Mouse (Mus musculus) hindbrain, embryonic 10.5 days (tissue): ENCODE results near the gene Tcte2. TPM values are rescaled to one million over a fixed set of nuclear protein-coding genes. Genes with fewer than 3 reads are reported as not detected.
"Not testable (repeated sequence)": the region's sequence is repeated elsewhere in the genome, so short reads cannot be mapped to it uniquely, and the experiment has no call there.

Experiments
- DNase-seq: peaks from one replicate; pipeline ENCODE4 v3.0.0-alpha.2; 2017; ENCODE audit warnings: low spot score
- H3K27ac ChIP-seq: fragments of 300-500 bp; sonication (generic); 2 replicates; pipeline ENCODE4 v1.5.1; 2016; ENCODE audit warnings: mild to moderate bottlenecking, moderate library complexity
- H3K27me3 ChIP-seq: fragments of 300-500 bp; sonication (generic); 2 replicates; pipeline ENCODE4 v1.6.1; 2016; ENCODE audit warnings: mild to moderate bottlenecking; ENCODE audit not compliant: poor library complexity, insufficient read depth, severe bottlenecking
- H3K36me3 ChIP-seq: fragments of 300-500 bp; sonication (generic); 2 replicates; pipeline ENCODE4 v1.6.1; 2016; ENCODE audit warnings: mild to moderate bottlenecking, moderate library complexity
- H3K4me1 ChIP-seq: fragments of 300-500 bp; sonication (generic); replicated peaks from 2 replicates; pipeline ENCODE4 v1.6.1; 2016; ENCODE audit warnings: mild to moderate bottlenecking
- H3K4me3 ChIP-seq: fragments of 300-500 bp; sonication (generic); 2 replicates; pipeline ENCODE4 v1.5.1; 2016; ENCODE audit warnings: mild to moderate bottlenecking, moderate library complexity
- H3K9me3 ChIP-seq: fragments of 300-500 bp; sonication (generic); 2 replicates; pipeline ENCODE4 v1.6.1; 2016; ENCODE audit warnings: mild to moderate bottlenecking, moderate library complexity
- WGBS: fragments of 180-500 bp; shearing (Covaris S2); methylation state at CpG from one replicate; pipeline ENCODE4 v1.1.7; 2016; 5-methylcytosine and 5-hydroxymethylcytosine counted together
- polyA plus RNA-seq: library from polyadenylated mRNA; unstranded; fragments of >200 nt; fragmentation: Nextera tagmentation; extraction: Ambion mirVana; gene quantifications from 2 replicates; pipeline ENCODE4 v1.2.1, GENCODE M21; 2016

The Tcte2 gene
- polyA plus RNA-seq, 1 experiment from 2014 or later = 7.5 TPM

GRCm38 (mm10) chr17:13684256-13684655, 77.4 kb downstream of the Tcte2 start:
- no peaks in the 10 kb centered on the region for H3K36me3 ChIP-seq
- H3K9me3 ChIP-seq = 0 out of 2 replicates have a peak, but pooled peaks cover 3% of the 10 kb centered on the region
- peak overlapping the region; percentile 88; the same call in 1 of the 2 replicates for H3K27ac ChIP-seq
- H3K27me3 ChIP-seq = no peaks in the 10 kb centered on the region
- 37% methylated on average over 7 of the region's 7 CpGs for WGBS
- H3K4me1 ChIP-seq = peaks cover 72% of the 10 kb centered on the region
- DNase-seq = no peak
- H3K4me3 ChIP-seq = no peak overlapping the region

GRCm38 (mm10) chr17:13683411-13684174, 78.0 kb downstream of the Tcte2 start:
- 0 out of 2 replicates have a peak, but pooled peaks cover 3% of the 10 kb centered on the region for H3K9me3 ChIP-seq
- peak overlapping the region; percentile 45 for H3K4me3 ChIP-seq
- WGBS = 7% methylated on average over 15 of the region's 15 CpGs
- peak overlapping the region; percentile 88 for H3K27ac ChIP-seq
- H3K36me3 ChIP-seq = no peaks in the 10 kb centered on the region
- peaks cover 69% of the 10 kb centered on the region for H3K4me1 ChIP-seq
- H3K27me3 ChIP-seq = no peaks in the 10 kb centered on the region
- DNase-seq = peak; percentile 73

DNA sequence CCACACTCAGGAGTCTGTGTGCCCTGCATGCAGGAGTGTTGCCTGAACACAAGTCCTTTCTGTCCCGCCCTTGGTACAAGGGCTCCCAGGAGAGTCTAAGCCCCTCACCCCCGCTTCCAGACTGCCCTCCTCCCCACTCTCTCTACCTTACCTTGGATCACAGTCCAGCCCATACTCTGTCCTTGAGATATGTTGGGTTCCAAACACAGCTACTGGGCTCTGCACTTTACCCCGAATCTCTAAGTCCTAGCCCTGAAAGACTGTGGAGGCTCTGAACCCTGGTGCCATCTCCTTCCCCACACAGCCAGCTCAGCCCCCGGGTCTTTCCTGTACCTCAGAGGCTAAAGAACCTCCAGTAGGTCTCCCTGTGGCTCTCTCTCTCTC, 78.6 kb downstream of the Tcte2 start:
- Histone ChIP-seq H3K36me3 (no peaks in the 10 kb centered on the region), H3K4me1 (peaks cover 73% of the 10 kb centered on the region), H3K27ac (peak overlapping the region; percentile 88), H3K9me3 (0 out of 2 replicates have a peak, but pooled peaks cover 3% of the 10 kb centered on the region), H3K27me3 (no peaks in the 10 kb centered on the region), H3K4me3 (peak overlapping the region; percentile 45)
- 19% methylated on average over 4 of the region's 4 CpGs for WGBS
- no peak for DNase-seq

DNA sequence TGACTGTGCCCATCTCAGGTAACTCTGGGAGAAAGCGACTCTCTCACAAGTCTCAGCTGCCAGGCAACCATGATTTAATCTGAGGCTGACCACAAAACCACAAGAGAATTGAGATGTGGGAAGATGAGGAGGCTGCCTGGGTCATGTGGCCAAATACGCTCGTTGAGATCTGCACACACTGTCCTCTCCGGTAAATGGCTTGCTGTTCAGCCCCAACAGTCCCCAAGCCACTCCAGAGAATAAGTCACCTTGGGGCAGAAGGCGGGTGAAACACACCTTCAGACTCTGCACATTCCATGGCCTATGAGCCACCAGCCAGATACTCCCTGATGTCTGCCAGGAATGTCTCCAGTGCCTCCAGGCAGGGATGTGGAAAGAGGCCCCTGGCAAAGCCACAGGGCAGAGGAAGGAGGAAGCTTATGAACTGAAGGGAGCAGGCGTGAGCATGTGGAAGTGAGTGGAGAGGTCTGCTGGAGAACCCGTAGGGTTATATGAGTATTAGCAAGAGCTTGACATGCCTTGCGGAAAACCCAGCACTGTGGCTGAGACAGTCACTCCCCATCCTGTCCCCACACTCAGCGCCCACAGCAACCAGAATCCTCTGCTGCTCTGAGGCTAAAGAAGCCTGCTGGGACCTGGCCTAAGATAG, 79.1 kb downstream of the Tcte2 start:
- Histone ChIP-seq H3K4me3 (peak overlapping the region; percentile 45), H3K27me3 (no peaks in the 10 kb centered on the region), H3K4me1 (peaks cover 75% of the 10 kb centered on the region), H3K9me3 (0 out of 2 replicates have a peak, but pooled peaks cover 3% of the 10 kb centered on the region), H3K27ac (peak overlapping the region; percentile 88), H3K36me3 (no peaks in the 10 kb centered on the region)
- no peak for DNase-seq
- WGBS = 63% methylated on average over 9 of the region's 9 CpGs

- Histone ChIP-seq H3K4me3 (peak overlapping the region; percentile 45; the same call in 1 of the 2 replicates), H3K27ac (0 out of 2 replicates have a peak overlapping the region, but pooled peaks have one; percentile 12), H3K9me3 (0 out of 2 replicates have a peak, but pooled peaks cover 3% of the 10 kb centered on the region), H3K27me3 (no peaks in the 10 kb centered on the region), H3K4me1 (peaks cover 74% of the 10 kb centered on the region), H3K36me3 (no peaks in the 10 kb centered on the region)
- DNase-seq = no peak
- WGBS = 95% methylated on average over 6 of the region's 6 CpGs
These were observed 79.9 kb downstream of the Tcte2 start for GRCm38 (mm10) chr17:13681686-13682085.

DNA sequence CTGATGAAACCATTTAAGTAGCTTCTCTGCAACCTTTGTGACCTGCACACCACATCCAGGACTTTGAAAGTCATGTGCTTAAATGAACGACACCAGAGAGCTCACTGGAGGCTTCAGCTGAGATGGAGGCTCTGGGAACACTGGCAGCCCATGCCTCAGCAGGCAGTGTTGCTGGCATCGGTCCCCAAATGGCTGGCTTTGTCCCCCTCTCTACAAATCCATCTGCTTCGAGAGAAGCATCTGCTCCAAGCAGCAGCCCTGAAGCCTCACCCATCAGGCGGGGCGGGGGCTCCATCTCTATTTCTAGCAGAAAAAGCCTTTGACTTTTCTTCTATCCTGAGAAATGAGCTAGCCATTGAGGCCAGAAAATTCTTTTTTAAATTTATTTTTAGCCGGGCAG, 80.5 kb downstream of the Tcte2 start:
- Histone ChIP-seq H3K36me3 (no peaks in the 10 kb centered on the region), H3K4me3 (no peak overlapping the region), H3K27me3 (no peaks in the 10 kb centered on the region), H3K4me1 (peaks cover 74% of the 10 kb centered on the region), H3K9me3 (0 out of 2 replicates have a peak, but pooled peaks cover 3% of the 10 kb centered on the region), H3K27ac (peak overlapping the region; percentile 51; the same call in 1 of the 2 replicates)
- WGBS = 87% methylated on average over 6 of the region's 6 CpGs
- DNase-seq = no peak

DNA sequence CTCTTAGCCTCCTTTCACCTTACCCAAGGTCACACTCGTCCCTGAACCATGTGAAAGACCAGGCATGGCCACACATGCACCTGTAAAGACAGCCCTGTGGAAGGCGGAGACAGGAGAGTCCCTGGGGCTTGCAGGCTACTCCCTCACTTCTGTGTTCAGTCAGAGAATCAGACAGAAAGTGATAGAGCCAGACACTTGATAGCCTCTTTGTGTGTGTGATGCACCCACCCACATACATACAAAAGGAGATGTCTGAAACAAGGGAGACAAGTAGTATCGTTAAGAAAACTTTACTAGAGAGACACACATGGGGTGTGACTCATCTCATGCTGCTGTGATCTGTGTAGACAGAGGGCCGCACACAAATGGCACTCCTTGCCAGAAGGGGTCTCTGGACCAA, 81.3 kb downstream of the Tcte2 start:
- no peaks in the 10 kb centered on the region for H3K27me3 ChIP-seq
- H3K9me3 ChIP-seq = 0 out of 2 replicates have a peak, but pooled peaks cover 3% of the 10 kb centered on the region
- H3K27ac ChIP-seq = peak overlapping the region; percentile 80
- peaks cover 76% of the 10 kb centered on the region for H3K4me1 ChIP-seq
- WGBS = 73% methylated on average over 4 of the region's 4 CpGs
- no peak overlapping the region for H3K4me3 ChIP-seq
- DNase-seq = no peak
- no peaks in the 10 kb centered on the region for H3K36me3 ChIP-seq

DNA sequence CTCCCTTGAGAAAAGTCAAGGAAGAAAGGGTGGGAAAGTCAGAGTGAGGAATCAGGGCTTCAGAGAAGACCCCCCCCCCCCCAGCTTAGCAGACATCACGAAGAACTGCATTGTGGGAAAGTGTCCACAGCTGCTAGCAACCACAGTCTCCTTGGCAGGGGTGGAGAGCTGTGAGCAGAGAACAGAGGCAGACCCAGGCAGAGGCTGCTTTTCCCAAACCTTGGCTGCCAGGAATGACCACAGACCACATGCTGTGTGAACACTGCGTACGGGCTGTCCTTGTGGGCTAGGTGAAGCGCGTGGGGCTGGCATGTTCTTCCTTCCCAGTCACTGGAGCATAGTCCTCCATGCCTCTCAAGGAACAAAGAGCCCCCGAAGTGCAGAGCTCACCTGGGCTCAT, 81.9 kb downstream of the Tcte2 start:
- peaks cover 81% of the 10 kb centered on the region for H3K4me1 ChIP-seq
- no peak for DNase-seq
- WGBS = 73% methylated on average over 6 of the region's 6 CpGs
- peak overlapping the region; percentile 80 for H3K27ac ChIP-seq
- 0 out of 2 replicates have a peak, but pooled peaks cover 3% of the 10 kb centered on the region for H3K9me3 ChIP-seq
- 0 out of 2 replicates have a peak, but pooled peaks cover 3% of the 10 kb centered on the region for H3K27me3 ChIP-seq
- H3K4me3 ChIP-seq = no peak overlapping the region
- no peaks in the 10 kb centered on the region for H3K36me3 ChIP-seq

DNA sequence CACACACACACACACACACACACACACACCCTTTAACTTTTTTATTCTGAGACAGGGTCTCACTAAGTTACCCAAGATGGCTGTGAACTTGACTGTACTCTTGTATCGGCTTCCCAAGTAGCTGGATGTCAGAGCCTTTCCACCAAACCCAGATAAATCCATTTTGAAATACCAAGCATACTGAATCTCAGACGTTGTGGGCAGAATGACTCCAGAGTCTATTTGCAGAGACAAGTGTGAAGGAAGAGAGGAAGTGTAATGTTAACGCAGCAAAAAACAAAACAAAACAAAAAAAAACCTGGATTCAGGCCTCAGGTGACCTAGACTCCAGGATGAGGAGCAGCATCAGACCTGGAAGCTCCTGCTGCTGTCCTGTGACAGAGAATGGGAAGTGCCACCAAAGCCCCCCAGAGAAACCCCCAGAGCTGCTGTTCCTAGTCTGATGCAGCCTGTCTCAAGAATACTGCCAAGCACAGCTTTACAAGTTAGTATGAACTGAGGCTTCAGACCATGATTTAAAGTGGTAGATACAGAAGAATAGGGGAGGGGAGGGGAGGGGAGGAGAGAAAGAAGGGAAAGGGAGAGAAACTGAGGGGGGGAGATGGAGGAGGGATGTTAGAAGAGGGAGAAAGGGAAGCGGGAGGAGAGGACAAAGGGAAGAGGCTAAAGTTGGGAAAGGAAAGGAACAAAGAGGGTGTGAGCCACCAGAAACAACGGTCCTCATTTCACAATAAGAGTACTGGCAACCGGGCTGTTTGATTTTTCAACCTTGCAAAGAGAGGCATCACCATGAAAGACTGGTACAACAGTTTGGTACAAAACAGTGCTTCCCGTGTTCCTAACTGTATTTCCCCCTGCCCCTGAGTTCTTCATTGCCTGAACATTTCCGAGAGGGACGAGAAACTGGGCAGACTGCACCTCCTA, 84.1 kb downstream of the Tcte2 start:
- no peak for DNase-seq
- WGBS = 38% methylated on average over 9 of the region's 9 CpGs
- no peak overlapping the region for H3K4me3 ChIP-seq
- H3K27me3 ChIP-seq = 0 out of 2 replicates have a peak, but pooled peaks cover 6% of the 10 kb centered on the region
- no peaks in the 10 kb centered on the region for H3K36me3 ChIP-seq
- H3K9me3 ChIP-seq = 0 out of 2 replicates have a peak, but pooled peaks cover 3% of the 10 kb centered on the region
- peak overlapping the region; percentile 87 for H3K27ac ChIP-seq
- H3K4me1 ChIP-seq = peaks cover 59% of the 10 kb centered on the region

DNA sequence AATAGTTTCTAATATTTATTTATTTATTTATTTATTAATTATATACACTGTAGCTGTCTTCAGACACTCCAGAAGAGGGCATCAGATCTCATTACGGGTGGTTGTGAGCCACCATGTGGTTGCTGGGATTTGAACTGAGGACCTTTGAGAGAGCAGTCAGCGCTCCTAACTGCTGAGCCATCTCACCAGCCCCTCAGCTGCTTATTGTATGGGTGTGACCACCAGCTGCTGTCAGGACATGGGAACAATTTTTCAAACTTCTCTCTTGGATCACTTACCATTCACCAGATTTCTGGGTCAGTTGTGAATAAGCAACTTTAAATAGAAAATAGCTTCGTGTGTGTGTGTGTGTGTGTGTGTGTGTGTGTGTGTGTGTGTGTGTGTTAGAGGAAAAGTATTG, 85.5 kb downstream of the Tcte2 start:
- peaks cover 56% of the 10 kb centered on the region for H3K4me1 ChIP-seq
- not testable (repeated sequence) for H3K27ac ChIP-seq, H3K9me3 ChIP-seq, H3K27me3 ChIP-seq, H3K36me3 ChIP-seq, DNase-seq, H3K4me3 ChIP-seq
- WGBS = 76% methylated on average over 3 of the region's 3 CpGs

DNA sequence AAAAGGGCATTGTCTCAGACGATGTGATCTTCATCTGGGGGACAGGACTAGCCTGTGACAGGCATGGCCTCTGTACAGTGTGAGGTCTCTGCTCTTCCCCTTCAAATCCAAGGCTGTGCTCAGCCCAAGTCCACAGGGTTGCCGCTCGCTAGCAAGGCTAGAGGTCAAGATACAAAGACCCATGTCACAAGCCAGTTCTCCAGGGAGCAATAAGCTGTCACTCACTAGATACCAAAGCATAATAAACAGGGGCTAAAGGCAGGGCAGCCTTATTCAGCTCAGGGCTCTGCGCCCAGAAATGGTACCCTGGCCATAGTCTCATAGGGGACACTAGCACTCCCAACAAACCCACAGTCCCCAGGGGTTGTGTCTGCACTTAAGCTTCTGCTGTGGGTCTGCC, 86.0 kb downstream of the Tcte2 start:
- no peak overlapping the region for H3K4me3 ChIP-seq
- H3K4me1 ChIP-seq = peaks cover 56% of the 10 kb centered on the region
- H3K27me3 ChIP-seq = 0 out of 2 replicates have a peak, but pooled peaks cover 6% of the 10 kb centered on the region
- H3K9me3 ChIP-seq = no peaks in the 10 kb centered on the region
- H3K27ac ChIP-seq = peak overlapping the region; percentile 64; the same call in 1 of the 2 replicates
- H3K36me3 ChIP-seq = no peaks in the 10 kb centered on the region
- peak; percentile 55 for DNase-seq
- WGBS = 24% methylated on average over 4 of the region's 4 CpGs

DNA sequence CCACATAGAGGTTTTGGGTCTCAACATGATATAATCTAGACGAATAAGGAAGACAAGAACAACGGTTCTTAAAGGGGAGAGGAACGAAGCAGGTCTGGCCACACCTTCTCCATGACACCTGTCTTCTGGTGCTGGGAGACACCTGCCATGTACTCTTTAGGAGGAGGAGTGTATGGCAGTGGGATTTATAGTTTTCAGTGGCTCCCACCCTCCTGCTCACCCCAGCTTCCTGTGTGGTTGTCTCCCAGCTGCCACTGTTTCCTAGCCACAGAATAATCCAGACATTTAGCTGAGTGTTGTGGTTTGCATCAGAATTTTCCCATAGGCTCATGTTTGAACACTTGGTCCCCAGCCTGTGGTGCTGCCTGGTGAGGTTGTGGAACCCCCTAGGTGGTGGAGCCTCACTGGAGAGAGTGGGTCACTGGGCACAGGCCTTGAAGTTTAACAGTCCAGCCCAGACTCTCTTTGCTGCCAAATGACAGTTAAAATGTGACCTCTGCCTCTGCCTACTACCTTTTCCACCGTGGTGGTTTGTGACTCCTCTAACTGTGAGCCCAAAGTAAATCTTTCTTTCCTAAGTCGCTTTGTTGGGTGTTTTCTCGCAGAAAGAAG, 86.8 kb downstream of the Tcte2 start:
- Histone ChIP-seq H3K9me3 (no peaks in the 10 kb centered on the region), H3K4me1 (peaks cover 56% of the 10 kb centered on the region), H3K27me3 (0 out of 2 replicates have a peak, but pooled peaks cover 6% of the 10 kb centered on the region), H3K4me3 (no peak overlapping the region), H3K36me3 (no peaks in the 10 kb centered on the region), H3K27ac (no peak overlapping the region; the same call in 1 of the 2 replicates)
- WGBS = 86% methylated on average over 6 of the region's 6 CpGs
- no peak for DNase-seq
